Mouse (Mus musculus) myocyte (in vitro differentiated cells): ENCODE measurements around the gene H2-Q1. TPM values are rescaled to one million over a fixed set of nuclear protein-coding genes. Genes with fewer than 3 reads are reported as not detected.
"Not testable (repeated sequence)": the region's sequence is repeated elsewhere in the genome, so short reads cannot be mapped to it uniquely, and the experiment has no call there.

Source experiments
- H3K27me3 ChIP-seq: one replicate; pipeline ENCODE4 v1.6.1; 2011; ENCODE audit not compliant: control insufficient read depth, insufficient read depth, insufficient read length
- H3K36me3 ChIP-seq: one replicate; pipeline ENCODE4 v1.6.1; 2011; ENCODE audit not compliant: control insufficient read depth, insufficient read depth
- H3K4me2 ChIP-seq: one replicate; pipeline ENCODE4 v1.6.1; 2011; ENCODE audit warnings: low read depth, control low read depth
- H3K4me3 ChIP-seq: one replicate; pipeline ENCODE4 v1.5.1; 2011; ENCODE audit warnings: mild to moderate bottlenecking, control low read depth, moderate library complexity
- H3K79me2 ChIP-seq: one replicate; pipeline ENCODE4 v1.6.1; 2011; ENCODE audit not compliant: control insufficient read depth, insufficient read depth
- H3ac ChIP-seq: one replicate; pipeline ENCODE4 v1.6.1; 2011; ENCODE audit not compliant: control insufficient read depth, insufficient read length
- CEBPB ChIP-seq: IDR thresholded peaks from 2 replicates; pipeline ENCODE4 v1.6.1; 2011; ENCODE audit warnings: mild to moderate bottlenecking, moderate library complexity; ENCODE audit not compliant: poor library complexity, insufficient read depth, severe bottlenecking
- E2F4 ChIP-seq: IDR thresholded peaks from one replicate; pipeline ENCODE4 v1.6.1; 2011; ENCODE audit warnings: mild to moderate bottlenecking, control low read depth, moderate library complexity; ENCODE audit not compliant: insufficient read depth
- MAX ChIP-seq: IDR thresholded peaks from one replicate; pipeline ENCODE4 v1.6.1; 2011; ENCODE audit warnings: low read depth, mild to moderate bottlenecking, control low read depth
- MYOD1 ChIP-seq, 3 experiments: IDR thresholded peaks; one replicate each; pipeline ENCODE4 v1.6.1; 2011; ENCODE audit warnings: control low read depth in 2 of 3, low read depth in 2 of 3, mild to moderate bottlenecking in 2 of 3, moderate library complexity in 1 of 3; ENCODE audit not compliant: insufficient read length in 2 of 3, control insufficient read depth in 1 of 3
- MYOG ChIP-seq, 3 experiments: IDR thresholded peaks; one replicate each; pipeline ENCODE4 v1.6.1; 2011; ENCODE audit warnings: control low read depth in 2 of 3, low read depth in 2 of 3, mild to moderate bottlenecking in 2 of 3; ENCODE audit not compliant: insufficient read length in 2 of 3, control insufficient read depth in 1 of 3, insufficient read depth in 1 of 3
- POLR2A ChIP-seq: IDR thresholded peaks from one replicate; pipeline ENCODE4 v1.6.1; 2011; ENCODE audit warnings: low read depth, mild to moderate bottlenecking, control low read depth, moderate library complexity; ENCODE audit not compliant: insufficient read length
- POLR2AphosphoS2 ChIP-seq: IDR thresholded peaks from one replicate; pipeline ENCODE4 v1.6.1; 2011; ENCODE audit warnings: low read depth, control low read depth; ENCODE audit not compliant: insufficient read length
- REST ChIP-seq: IDR thresholded peaks from one replicate; pipeline ENCODE4 v1.6.1; 2011; ENCODE audit warnings: mild to moderate bottlenecking, control low read depth, moderate library complexity; ENCODE audit not compliant: insufficient read depth, insufficient read length
- SRF ChIP-seq: IDR thresholded peaks from one replicate; pipeline ENCODE4 v1.6.1; 2011; ENCODE audit warnings: low read depth; ENCODE audit not compliant: control insufficient read depth, insufficient read length
- TCF12 ChIP-seq: IDR thresholded peaks from one replicate; pipeline ENCODE4 v1.6.1; 2011; ENCODE audit warnings: mild to moderate bottlenecking, control low read depth; ENCODE audit not compliant: poor library complexity, insufficient read depth, severe bottlenecking
- TCF3 ChIP-seq: IDR thresholded peaks from one replicate; pipeline ENCODE4 v1.6.1; 2011; ENCODE audit warnings: low read depth, control low read depth; ENCODE audit not compliant: insufficient read length
- USF1 ChIP-seq: IDR thresholded peaks from one replicate; pipeline ENCODE4 v1.6.1; 2011; ENCODE audit warnings: low read depth, mild to moderate bottlenecking, control low read depth, moderate library complexity
- polyA plus RNA-seq: library from polyadenylated mRNA; unstranded; fragments of >200 nt; fragmentation: generic; extraction: Trizol; gene quantifications from one replicate; pipeline ENCODE4 v1.2.1, GENCODE M21; 2012; ENCODE audit warnings: missing spikeins

The H2-Q1 gene
- polyA plus RNA-seq, 1 experiment = 6.6 TPM

DNA sequence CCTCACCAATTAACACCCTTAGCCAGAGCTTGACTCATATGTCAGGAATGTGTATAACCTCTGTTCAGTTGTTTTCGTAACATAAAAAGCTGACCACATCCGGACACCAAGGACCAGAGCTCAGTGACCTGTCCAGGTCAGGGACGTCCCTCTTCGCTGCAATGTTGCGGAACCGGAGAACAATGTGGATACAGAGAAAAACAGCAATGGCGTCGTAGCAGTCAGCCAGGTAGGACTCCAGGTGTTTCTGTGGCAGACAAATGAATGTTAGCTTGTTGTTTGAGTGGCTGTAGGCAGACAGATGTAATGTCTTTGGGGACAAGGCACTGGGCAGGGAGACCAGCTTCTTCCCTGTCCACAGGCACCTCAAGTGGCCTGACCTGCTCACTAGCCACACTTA, 42.2 kb upstream of the H2-Q1 start:
- no peak overlapping the region for H3K4me3 ChIP-seq
- no peaks in the 10 kb centered on the region for H3K36me3 ChIP-seq
- no peaks in the 10 kb centered on the region for H3K27me3 ChIP-seq
- no peaks in the 10 kb centered on the region for H3K79me2 ChIP-seq
- H3ac ChIP-seq = no peak overlapping the region
- no peak overlapping the region for H3K4me2 ChIP-seq
- TF ChIP-seq REST = no peak
- TF ChIP-seq SRF = no peak
- no peak for TF ChIP-seq MAX
- no peak for TF ChIP-seq POLR2AphosphoS2

DNA sequence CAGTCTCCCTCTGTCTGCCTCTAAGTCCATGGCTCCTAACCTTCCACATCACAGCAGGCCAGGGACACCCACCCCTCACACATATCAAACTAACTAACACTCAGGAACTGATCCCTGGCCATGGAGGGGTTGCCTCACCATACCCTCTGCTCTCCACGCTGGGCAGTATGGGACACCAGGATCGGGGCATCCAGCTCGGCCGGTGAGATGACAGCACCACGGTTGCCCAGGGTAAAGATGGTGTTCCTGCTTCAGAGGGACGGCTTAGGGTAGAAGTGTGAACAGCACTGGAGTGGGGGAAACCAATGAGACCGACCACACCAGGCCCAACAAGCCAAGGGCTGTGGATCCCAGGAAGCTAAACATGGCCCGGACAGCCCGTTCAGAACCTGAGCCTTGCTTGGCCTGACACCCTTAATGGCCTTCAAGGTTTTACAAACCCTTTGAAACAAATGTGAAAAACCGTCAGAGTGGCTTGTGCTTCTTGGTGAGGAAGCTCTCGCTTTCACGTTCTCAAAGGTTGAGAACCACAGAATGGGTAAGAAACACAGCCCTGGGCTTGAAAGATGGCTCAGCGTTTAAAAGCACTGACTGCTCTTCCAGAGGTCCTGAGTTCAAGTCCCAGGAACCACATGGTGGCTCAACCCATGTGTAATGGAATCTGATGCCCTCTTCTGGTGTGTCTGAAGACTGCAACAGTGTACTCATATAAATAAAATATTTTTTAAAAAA, 41.1 kb upstream of the H2-Q1 start:
- H3K4me3 ChIP-seq = no peak overlapping the region
- no peak for TF ChIP-seq POLR2AphosphoS2
- no peak for TF ChIP-seq TCF3
- no peak for TF ChIP-seq SRF
- no peak for TF ChIP-seq TCF12
- no peak for TF ChIP-seq MYOG (IDR thresholded peaks at IDR 0.05; ENCODE audit: control insufficient read depth in 1 of 3, insufficient read depth in 1 of 3, insufficient read length in 2 of 3, low read depth in 2 of 3)
- TF ChIP-seq E2F4 = no peak
- no peak for TF ChIP-seq POLR2A
- TF ChIP-seq USF1 = no peak
- TF ChIP-seq MYOD1 (IDR thresholded peaks at IDR 0.05; ENCODE audit: control insufficient read depth in 1 of 3, insufficient read length in 2 of 3, low read depth in 2 of 3) = no peak
- H3ac ChIP-seq = no peak overlapping the region
- no peaks in the 10 kb centered on the region for H3K79me2 ChIP-seq
- no peak overlapping the region for H3K4me2 ChIP-seq
- H3K36me3 ChIP-seq = no peaks in the 10 kb centered on the region
- H3K27me3 ChIP-seq = no peaks in the 10 kb centered on the region

DNA sequence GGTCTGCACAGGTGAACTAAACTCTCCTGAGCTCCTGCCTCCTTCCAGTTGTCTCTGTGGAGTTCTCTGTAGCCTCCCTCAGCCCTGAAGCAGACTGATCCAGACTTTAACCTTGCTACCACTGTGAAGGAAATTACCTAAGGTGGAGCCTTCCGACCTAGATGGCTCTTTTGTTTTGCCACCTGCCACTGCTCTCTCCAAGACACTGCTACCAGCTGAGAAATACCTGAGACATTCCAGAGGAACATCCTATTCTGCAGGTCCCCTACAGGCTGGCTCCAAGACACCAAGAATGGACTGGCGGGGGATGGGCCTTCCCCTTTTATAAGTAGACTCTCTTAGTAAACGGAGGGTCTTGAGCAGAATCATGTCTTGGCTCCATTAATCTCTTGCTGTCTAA, 39.9 kb upstream of the H2-Q1 start:
- Histone ChIP-seq H3K4me2 (no peak overlapping the region), H3ac (no peak overlapping the region), H3K27me3 (no peaks in the 10 kb centered on the region), H3K36me3 (no peaks in the 10 kb centered on the region), H3K4me3 (no peak overlapping the region), H3K79me2 (no peaks in the 10 kb centered on the region)
- no peak for TF ChIP-seq MYOG (IDR thresholded peaks at IDR 0.05; ENCODE audit: control insufficient read depth in 1 of 3, insufficient read depth in 1 of 3, insufficient read length in 2 of 3, low read depth in 2 of 3)
- no peak for TF ChIP-seq REST
- no peak for TF ChIP-seq TCF3
- no peak for TF ChIP-seq CEBPB
- no peak for TF ChIP-seq POLR2AphosphoS2
- TF ChIP-seq SRF = no peak
- no peak for TF ChIP-seq MYOD1 (IDR thresholded peaks at IDR 0.05; ENCODE audit: control insufficient read depth in 1 of 3, insufficient read length in 2 of 3, low read depth in 2 of 3)

DNA sequence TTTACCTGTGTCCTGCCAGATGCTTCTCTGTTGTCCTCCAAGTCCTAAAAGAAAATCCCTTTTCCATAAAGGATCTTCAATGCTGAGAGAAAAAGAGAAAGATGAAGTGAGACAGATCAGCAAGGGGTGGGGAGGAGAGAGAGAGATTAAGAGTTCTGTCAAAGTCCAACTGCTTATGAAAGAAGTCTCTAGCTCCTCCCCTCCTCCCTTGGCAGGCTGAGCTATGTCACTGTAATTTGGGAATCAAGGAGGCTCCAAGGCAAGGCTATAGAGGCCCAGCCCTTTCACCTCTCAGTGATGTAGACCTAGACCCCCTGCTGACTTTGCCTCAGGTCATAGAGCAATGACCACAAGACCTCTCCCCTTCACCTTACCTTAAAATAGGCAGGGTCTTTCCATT, 34.8 kb upstream of the H2-Q1 start:
- H3K4me3 ChIP-seq = no peak overlapping the region
- H3K79me2 ChIP-seq = no peaks in the 10 kb centered on the region
- no peak for TF ChIP-seq MYOG (IDR thresholded peaks at IDR 0.05; ENCODE audit: control insufficient read depth in 1 of 3, insufficient read depth in 1 of 3, insufficient read length in 2 of 3, low read depth in 2 of 3)
- H3K27me3 ChIP-seq = peaks cover 14% of the 10 kb centered on the region
- no peak overlapping the region for H3K4me2 ChIP-seq
- no peak overlapping the region for H3ac ChIP-seq
- H3K36me3 ChIP-seq = no peaks in the 10 kb centered on the region

DNA sequence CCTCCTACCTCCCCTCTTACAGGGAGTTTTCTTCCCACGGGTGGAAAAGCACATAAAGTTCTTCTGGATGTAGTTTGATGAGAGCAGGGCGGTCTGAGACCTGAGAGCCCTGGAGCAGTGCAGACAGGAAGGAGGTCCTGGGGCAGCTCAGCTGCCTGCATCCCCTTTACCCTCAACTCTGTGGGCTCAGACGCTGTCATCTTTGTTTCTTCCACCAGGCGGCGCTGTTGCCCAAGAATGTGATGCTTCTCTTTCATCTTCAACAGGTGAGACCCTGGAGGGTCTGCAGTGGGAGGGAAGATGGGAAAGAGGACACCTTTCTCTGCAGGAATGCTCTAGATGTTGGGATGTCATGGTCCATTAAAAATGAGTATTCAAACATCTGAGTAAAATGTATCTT, 24.4 kb upstream of the H2-Q1 start:
- not testable (repeated sequence) for H3K4me3 ChIP-seq, H3K79me2 ChIP-seq, H3K4me2 ChIP-seq, H3K36me3 ChIP-seq, H3ac ChIP-seq
- peaks cover 14% of the 10 kb centered on the region for H3K27me3 ChIP-seq

DNA sequence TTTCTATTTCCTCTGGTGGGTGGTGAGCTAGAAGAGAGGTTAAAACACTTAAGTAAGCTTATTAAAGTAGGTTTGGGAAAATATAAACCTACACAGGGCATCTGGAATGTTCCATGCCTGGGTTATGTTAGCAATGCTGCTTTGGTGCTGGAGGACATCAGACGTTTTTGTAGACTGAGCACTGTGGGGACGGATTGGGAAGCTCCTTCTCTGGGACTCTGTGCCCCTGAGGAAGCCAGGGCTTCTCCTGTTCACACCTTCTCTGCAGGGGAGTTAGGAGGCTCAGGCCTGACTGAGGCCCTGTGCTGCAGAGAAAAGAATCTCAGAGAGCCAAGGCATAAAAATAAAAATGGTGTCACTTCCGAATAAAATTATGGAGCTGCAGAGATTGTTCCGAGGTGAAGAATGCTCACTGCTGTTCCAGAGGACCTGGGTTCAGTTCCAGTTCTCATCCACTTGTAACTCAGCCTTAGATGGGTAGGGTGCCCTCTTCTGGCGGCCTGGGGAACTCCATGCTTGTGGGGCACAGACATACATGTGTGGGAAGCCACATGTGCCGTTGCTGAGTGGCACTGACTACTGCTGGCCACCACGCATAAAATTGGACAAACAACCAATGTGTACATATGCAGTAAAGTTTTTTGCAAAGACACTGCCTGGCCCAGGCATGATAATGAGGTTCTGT, 19.8 kb upstream of the H2-Q1 start:
- not testable (repeated sequence) for H3ac ChIP-seq, H3K4me2 ChIP-seq, H3K4me3 ChIP-seq, H3K79me2 ChIP-seq, H3K36me3 ChIP-seq
- peaks cover 10% of the 10 kb centered on the region for H3K27me3 ChIP-seq
